Mouse (Mus musculus) lung, embryonic 16.5 days (tissue): Measurements from ENCODE around the gene Adgrb2. TPM values are rescaled to one million over a fixed set of nuclear protein-coding genes. Genes with fewer than 3 reads are reported as not detected.

Experiments
- ATAC-seq: fragments of 200-750 bp; cut with Nextera tagmentation; 2 replicates; pipeline ENCODE4 v1.8.0; 2017; ENCODE audit warnings: low read depth, mild to moderate bottlenecking, moderate library complexity
- H3K27ac ChIP-seq: fragments of 300-500 bp; sonication (generic); 2 replicates; pipeline ENCODE4 v1.5.1; 2014; ENCODE audit warnings: mild to moderate bottlenecking, control low read depth, low read length
- H3K27me3 ChIP-seq: fragments of 300-500 bp; sonication (generic); 2 replicates; pipeline ENCODE4 v1.6.1; 2014; ENCODE audit warnings: low read depth, low read length, mixed read lengths; ENCODE audit not compliant: control insufficient read depth, insufficient read depth
- H3K36me3 ChIP-seq: fragments of 300-500 bp; sonication (generic); 2 replicates; pipeline ENCODE4 v1.6.1; 2014; ENCODE audit warnings: low read length; ENCODE audit not compliant: control insufficient read depth, insufficient read depth
- H3K4me1 ChIP-seq: fragments of 300-500 bp; sonication (generic); replicated peaks from 2 replicates; pipeline ENCODE4 v1.6.1; 2014; ENCODE audit warnings: low read length, mixed read lengths; ENCODE audit not compliant: control insufficient read depth, insufficient read depth
- H3K4me2 ChIP-seq: fragments of 300-500 bp; sonication (generic); 2 replicates; pipeline ENCODE4 v1.6.1; 2014; ENCODE audit warnings: low read depth, low read length, control low read depth
- H3K4me3 ChIP-seq: fragments of 300-500 bp; sonication (generic); 2 replicates; pipeline ENCODE4 v1.5.1; 2014; ENCODE audit warnings: mild to moderate bottlenecking, low read length, control low read depth
- H3K9ac ChIP-seq: fragments of 300-500 bp; sonication (generic); 2 replicates; pipeline ENCODE4 v1.6.1; 2014; ENCODE audit warnings: low read length, control low read depth
- H3K9me3 ChIP-seq: fragments of 300-500 bp; sonication (generic); 2 replicates; pipeline ENCODE4 v1.6.1; 2016; ENCODE audit warnings: low read length; ENCODE audit not compliant: control insufficient read depth
- WGBS: fragments of 180-500 bp; shearing (Covaris S2); extraction: QIAGEN DNeasy Blood & Tissue Kit; methylation state at CpG from one replicate; pipeline ENCODE4 v1.1.7; 2014; 5-methylcytosine and 5-hydroxymethylcytosine counted together
- polyA plus RNA-seq: library from polyadenylated mRNA; unstranded; fragments of >200 nt; fragmentation: Nextera tagmentation; extraction: Ambion mirVana; gene quantifications from 2 replicates; pipeline ENCODE4 v1.2.1, GENCODE M21; 2015

Adgrb2 gene
- polyA plus RNA-seq, 1 experiment from 2014 or later = 0.40 TPM

GRCm38 (mm10) chr4:130012234-130012633, 27.6 kb downstream of the Adgrb2 start:
- Histone ChIP-seq H3K9ac (no peak overlapping the region), H3K27me3 (peaks cover 9% of the 10 kb centered on the region), H3K27ac (no peak overlapping the region), H3K36me3 (no peaks in the 10 kb centered on the region), H3K4me2 (no peak overlapping the region), H3K9me3 (no peaks in the 10 kb centered on the region), H3K4me1 (no peaks in the 10 kb centered on the region), H3K4me3 (no peak overlapping the region)
- WGBS = 67% methylated on average over 6 of the region's 6 CpGs
- no peak for ATAC-seq

- H3K9me3 ChIP-seq = no peaks in the 10 kb centered on the region
- H3K4me3 ChIP-seq = no peak overlapping the region
- H3K27ac ChIP-seq = no peak overlapping the region
- no peak for ATAC-seq
- H3K4me2 ChIP-seq = no peak overlapping the region
- no peaks in the 10 kb centered on the region for H3K36me3 ChIP-seq
- H3K4me1 ChIP-seq = no peaks in the 10 kb centered on the region
- WGBS = 69% methylated on average over 10 of the region's 10 CpGs
- H3K27me3 ChIP-seq = peaks cover 5% of the 10 kb centered on the region; the same call in 1 of the 2 replicates
- no peak overlapping the region for H3K9ac ChIP-seq
Observed at GRCm38 (mm10) chr4:130013111-130013510, 28.4 kb downstream of the Adgrb2 start.

GRCm38 (mm10) chr4:130016010-130016409, 31.3 kb downstream of the Adgrb2 start:
- H3K27me3 ChIP-seq = no peaks in the 10 kb centered on the region
- H3K4me2 ChIP-seq = no peak overlapping the region
- ATAC-seq = no peak

GRCm38 (mm10) chr4:130017036-130017674, 32.5 kb downstream of the Adgrb2 start:
- Histone ChIP-seq H3K27ac (no peak overlapping the region), H3K4me1 (no peaks in the 10 kb centered on the region), H3K9me3 (no peaks in the 10 kb centered on the region), H3K9ac (no peak overlapping the region), H3K27me3 (no peaks in the 10 kb centered on the region), H3K36me3 (no peaks in the 10 kb centered on the region), H3K4me3 (no peak overlapping the region), H3K4me2 (no peak overlapping the region)
- WGBS = 56% methylated on average over 18 of the region's 18 CpGs
- no peak for ATAC-seq

More at GRCm38 (mm10) chr4:130016010-130016409, 31.3 kb downstream of the Adgrb2 start:
- Histone ChIP-seq H3K27ac (no peak overlapping the region), H3K9ac (no peak overlapping the region), H3K4me1 (no peaks in the 10 kb centered on the region), H3K9me3 (no peaks in the 10 kb centered on the region), H3K36me3 (no peaks in the 10 kb centered on the region), H3K4me3 (no peak overlapping the region)
- WGBS = 61% methylated on average over 4 of the region's 4 CpGs

GRCm38 (mm10) chr4:130022952-130023351, 38.3 kb downstream of the Adgrb2 start:
- no peak overlapping the region for H3K4me2 ChIP-seq
- ATAC-seq = no peak; the same call in 1 of the 2 replicates
- H3K27me3 ChIP-seq = no peaks in the 10 kb centered on the region
- no peaks in the 10 kb centered on the region for H3K36me3 ChIP-seq
- H3K9ac ChIP-seq = no peak overlapping the region
- H3K9me3 ChIP-seq = no peaks in the 10 kb centered on the region
- no peaks in the 10 kb centered on the region for H3K4me1 ChIP-seq
- 78% methylated on average over 8 of the region's 8 CpGs for WGBS
- no peak overlapping the region for H3K4me3 ChIP-seq
- no peak overlapping the region for H3K27ac ChIP-seq

- Histone ChIP-seq H3K27me3 (no peaks in the 10 kb centered on the region), H3K9me3 (no peaks in the 10 kb centered on the region), H3K9ac (no peak overlapping the region), H3K4me1 (no peaks in the 10 kb centered on the region), H3K4me3 (no peak overlapping the region), H3K36me3 (no peaks in the 10 kb centered on the region), H3K27ac (no peak overlapping the region), H3K4me2 (no peak overlapping the region)
- no peak for ATAC-seq
- 57% methylated on average over 10 of the region's 10 CpGs for WGBS
Observed at GRCm38 (mm10) chr4:130023511-130024231, 39.0 kb downstream of the Adgrb2 start.

- Histone ChIP-seq H3K36me3 (no peaks in the 10 kb centered on the region), H3K27ac (no peak overlapping the region), H3K4me2 (no peak overlapping the region), H3K4me1 (no peaks in the 10 kb centered on the region), H3K9me3 (no peaks in the 10 kb centered on the region), H3K4me3 (no peak overlapping the region), H3K9ac (no peak overlapping the region), H3K27me3 (no peaks in the 10 kb centered on the region)
- 43% methylated on average over 8 of the region's 8 CpGs for WGBS
- ATAC-seq = no peak
Observed at GRCm38 (mm10) chr4:130025544-130025943, 40.9 kb downstream of the Adgrb2 start.

GRCm38 (mm10) chr4:130031146-130031545, 46.5 kb downstream of the Adgrb2 start:
- no peak overlapping the region for H3K4me2 ChIP-seq
- no peak overlapping the region for H3K4me3 ChIP-seq
- H3K9me3 ChIP-seq = no peaks in the 10 kb centered on the region
- H3K27me3 ChIP-seq = peaks cover 10% of the 10 kb centered on the region
- no peaks in the 10 kb centered on the region for H3K36me3 ChIP-seq
- WGBS = 61% methylated on average over 2 of the region's 2 CpGs
- H3K9ac ChIP-seq = no peak overlapping the region
- H3K4me1 ChIP-seq = peaks cover under 1% of the 10 kb centered on the region; the same call in 1 of the 2 replicates
- no peak overlapping the region for H3K27ac ChIP-seq
- no peak for ATAC-seq

GRCm38 (mm10) chr4:130033496-130033895, 48.8 kb downstream of the Adgrb2 start:
- 67% methylated on average over 7 of the region's 7 CpGs for WGBS
- Histone ChIP-seq H3K4me1 (peaks cover 13% of the 10 kb centered on the region), H3K4me2 (no peak overlapping the region), H3K27ac (no peak overlapping the region), H3K4me3 (no peak overlapping the region), H3K36me3 (no peaks in the 10 kb centered on the region), H3K9ac (no peak overlapping the region), H3K9me3 (no peaks in the 10 kb centered on the region), H3K27me3 (peaks cover 10% of the 10 kb centered on the region)
- ATAC-seq = no peak
